Mouse (Mus musculus): ENCODE results near the gene Capn12.

DNA sequence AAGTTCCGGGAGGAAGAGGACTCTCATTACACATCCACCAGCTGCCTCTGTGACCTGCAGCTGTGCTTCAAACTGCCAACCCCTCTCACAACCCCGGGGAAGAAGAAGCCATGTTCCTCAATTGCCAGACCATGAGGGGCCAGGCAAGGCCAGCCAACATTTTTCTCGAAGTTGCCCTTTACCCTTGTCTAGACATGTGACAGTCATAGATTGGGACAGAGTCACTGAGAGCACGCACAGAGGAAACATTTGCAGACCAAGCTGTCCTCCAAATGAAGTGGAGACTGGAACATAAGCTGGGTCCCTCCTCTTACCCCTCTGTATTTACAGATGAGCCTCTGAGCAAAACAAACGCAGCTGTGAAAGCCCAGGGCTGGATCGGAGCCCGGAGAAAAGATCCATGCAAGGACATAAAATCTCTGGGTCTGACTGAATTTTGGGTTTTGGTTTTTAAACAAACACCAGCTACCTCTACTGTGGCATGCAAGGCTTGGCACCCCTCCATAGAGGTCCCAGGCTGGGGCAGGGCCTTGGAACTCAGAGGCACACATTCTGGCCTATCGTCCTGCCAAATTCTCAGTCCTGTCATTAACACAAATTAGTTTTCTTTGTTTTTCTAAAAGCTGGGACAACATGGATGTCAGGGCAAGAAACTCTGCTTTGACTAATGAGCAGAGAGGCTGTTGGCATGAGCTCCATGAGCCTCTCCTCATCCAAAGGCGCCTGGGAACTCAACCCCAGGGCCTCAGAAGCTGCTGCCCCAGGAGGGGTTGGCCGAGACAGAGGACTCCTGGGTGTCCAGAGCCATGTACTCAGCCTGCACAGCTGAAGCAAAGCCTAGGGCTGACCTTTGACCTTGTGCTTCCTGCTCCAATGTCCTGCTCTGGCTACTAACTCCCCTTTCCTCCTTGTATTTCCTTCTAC lies 36.5 kb downstream of the Capn12 start:
- TF ChIP-seq CTCF (IDR thresholded peaks at IDR 0.05; ENCODE audit: control insufficient read depth, insufficient read depth, insufficient replicate concordance, low read depth, low read length) (no peak), POLR2A (IDR thresholded peaks at IDR 0.05; ENCODE audit: control insufficient read depth, low read depth, low read length) (no peak)

All from testis, adult 2 months (tissue).